Mouse (Mus musculus) midbrain, embryonic 14.5 days (tissue): ENCODE data around the gene Mctp1. TPM values are rescaled to one million over a fixed set of nuclear protein-coding genes. Genes with fewer than 3 reads are reported as not detected.
A peak's percentile ranks its signal among the peaks of the same experiment; 100 is the strongest.

Source experiments
- ATAC-seq: fragments of 200-750 bp; cut with Nextera tagmentation; 2 replicates; pipeline ENCODE4 v1.8.0; 2017; ENCODE audit warnings: moderate number of reproducible peaks, moderate library complexity; ENCODE audit not compliant: low FRiP score, low TSS enrichment
- DNase-seq: peaks from one replicate; pipeline ENCODE4 v3.0.0-alpha.2; 2015
- H3K27ac ChIP-seq: fragments of 300-500 bp; sonication (generic); replicated peaks from 2 replicates; pipeline ENCODE4 v1.5.1; 2014; ENCODE audit warnings: mild to moderate bottlenecking, low read depth, low read length, moderate library complexity
- H3K27me3 ChIP-seq: fragments of 300-500 bp; sonication (generic); 2 replicates; pipeline ENCODE4 v1.6.1; 2014; ENCODE audit warnings: low read length, control low read depth, mixed read lengths; ENCODE audit not compliant: control insufficient read depth, insufficient read depth
- H3K36me3 ChIP-seq: fragments of 300-500 bp; sonication (generic); 2 replicates; pipeline ENCODE4 v1.6.1; 2014; ENCODE audit warnings: low read length, control low read depth; ENCODE audit not compliant: control insufficient read depth, insufficient read depth
- H3K4me1 ChIP-seq: fragments of 300-500 bp; sonication (generic); 2 replicates; pipeline ENCODE4 v1.6.1; 2014; ENCODE audit warnings: mild to moderate bottlenecking, antibody characterized with exemption, low read length, control low read depth; ENCODE audit not compliant: control insufficient read depth, insufficient read depth
- H3K4me2 ChIP-seq: fragments of 300-500 bp; sonication (generic); 2 replicates; pipeline ENCODE4 v1.6.1; 2014; ENCODE audit warnings: mild to moderate bottlenecking, low read length, moderate library complexity
- H3K4me3 ChIP-seq: fragments of 300-500 bp; sonication (generic); replicated peaks from 2 replicates; pipeline ENCODE4 v1.5.1; 2014; ENCODE audit warnings: low read depth, low read length
- H3K9ac ChIP-seq: fragments of 300-500 bp; sonication (generic); replicated peaks from 2 replicates; pipeline ENCODE4 v1.6.1; 2014; ENCODE audit warnings: mild to moderate bottlenecking, low read length, moderate library complexity
- H3K9me3 ChIP-seq: fragments of 300-500 bp; sonication (generic); 2 replicates; pipeline ENCODE4 v1.6.1; 2016; ENCODE audit warnings: low read length, control low read depth, mixed read lengths; ENCODE audit not compliant: control insufficient read depth
- WGBS: fragments of 180-500 bp; shearing (Covaris S2); extraction: QIAGEN DNeasy Blood & Tissue Kit; methylation state at CpG from one replicate; pipeline ENCODE4 v1.1.7; 2014; 5-methylcytosine and 5-hydroxymethylcytosine counted together
- polyA plus RNA-seq: library from polyadenylated mRNA; unstranded; fragments of >200 nt; fragmentation: Nextera tagmentation; extraction: Ambion mirVana; gene quantifications from 2 replicates; pipeline ENCODE4 v1.2.1, GENCODE M21; 2014

Mctp1 gene
- polyA plus RNA-seq, 1 experiment from 2014 or later: 6.1 TPM

DNA sequence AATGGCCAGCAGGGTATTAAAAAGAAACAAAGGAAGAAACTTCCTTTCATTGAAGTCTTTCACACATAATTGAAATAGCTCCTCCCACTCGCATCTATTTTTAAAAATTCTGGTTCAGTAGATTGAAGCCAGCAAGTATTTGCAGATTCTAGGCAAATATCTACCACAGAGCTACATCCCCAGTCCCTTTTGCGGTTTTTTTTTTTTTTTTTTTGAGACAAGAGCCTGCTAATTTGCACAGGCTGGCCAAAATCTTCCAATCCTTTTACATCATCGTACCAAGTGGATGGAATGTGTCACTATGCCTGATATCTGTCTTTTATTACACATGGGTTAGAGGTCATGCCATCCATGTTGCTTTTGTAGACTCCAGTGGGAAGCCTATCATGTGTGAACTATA lies 486.0 kb downstream of the Mctp1 start:
- Histone ChIP-seq H3K9me3 (no peaks in the 10 kb centered on the region), H3K4me3 (no peak overlapping the region), H3K27me3 (no peaks in the 10 kb centered on the region), H3K36me3 (no peaks in the 10 kb centered on the region), H3K4me1 (0 out of 2 replicates have a peak, but pooled peaks cover 2% of the 10 kb centered on the region), H3K9ac (no peak overlapping the region), H3K4me2 (no peak overlapping the region), H3K27ac (no peak overlapping the region)
- WGBS: 87% methylated on average over 3 of the region's 3 CpGs
- DNase-seq (no peak), ATAC-seq (no peak)

GRCm38 (mm10) chr13:76877887-76878763 lies 493.8 kb downstream of the Mctp1 start:
- Histone ChIP-seq H3K9me3 (no peaks in the 10 kb centered on the region), H3K4me3 (no peak overlapping the region), H3K27ac (no peak overlapping the region), H3K9ac (no peak overlapping the region), H3K4me2 (no peak overlapping the region), H3K36me3 (no peaks in the 10 kb centered on the region), H3K27me3 (no peaks in the 10 kb centered on the region), H3K4me1 (0 out of 2 replicates have a peak, but pooled peaks cover 2% of the 10 kb centered on the region)
- ATAC-seq (no peak), DNase-seq (no peak)
- 81% methylated on average over 8 of the region's 8 CpGs for WGBS

DNA sequence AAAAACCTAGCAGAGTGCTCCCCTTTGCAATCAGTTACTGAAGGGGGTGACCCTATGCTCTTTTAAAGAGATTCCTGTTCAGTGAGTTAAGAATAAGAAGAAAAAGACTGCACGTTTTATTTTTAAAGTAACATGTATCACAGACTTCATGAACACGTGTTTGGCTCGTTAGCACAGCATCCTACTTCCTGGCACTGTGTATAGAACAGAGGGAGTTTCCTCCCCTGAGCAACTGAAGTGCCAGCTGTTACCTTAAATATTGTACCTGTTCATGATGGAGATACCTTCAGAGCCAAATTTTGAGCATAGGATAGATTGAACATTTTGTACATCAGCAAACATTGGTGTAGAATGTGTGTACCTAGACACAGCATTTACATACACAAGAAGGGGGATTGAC lies 494.7 kb downstream of the Mctp1 start:
- Histone ChIP-seq H3K4me1 (0 out of 2 replicates have a peak, but pooled peaks cover 2% of the 10 kb centered on the region), H3K9me3 (no peaks in the 10 kb centered on the region), H3K4me2 (no peak overlapping the region), H3K27ac (no peak overlapping the region), H3K4me3 (no peak overlapping the region), H3K36me3 (no peaks in the 10 kb centered on the region), H3K9ac (no peak overlapping the region), H3K27me3 (no peaks in the 10 kb centered on the region)
- no peak for ATAC-seq
- WGBS: 80% methylated on average over 3 of the region's 3 CpGs
- DNase-seq: no peak

DNA sequence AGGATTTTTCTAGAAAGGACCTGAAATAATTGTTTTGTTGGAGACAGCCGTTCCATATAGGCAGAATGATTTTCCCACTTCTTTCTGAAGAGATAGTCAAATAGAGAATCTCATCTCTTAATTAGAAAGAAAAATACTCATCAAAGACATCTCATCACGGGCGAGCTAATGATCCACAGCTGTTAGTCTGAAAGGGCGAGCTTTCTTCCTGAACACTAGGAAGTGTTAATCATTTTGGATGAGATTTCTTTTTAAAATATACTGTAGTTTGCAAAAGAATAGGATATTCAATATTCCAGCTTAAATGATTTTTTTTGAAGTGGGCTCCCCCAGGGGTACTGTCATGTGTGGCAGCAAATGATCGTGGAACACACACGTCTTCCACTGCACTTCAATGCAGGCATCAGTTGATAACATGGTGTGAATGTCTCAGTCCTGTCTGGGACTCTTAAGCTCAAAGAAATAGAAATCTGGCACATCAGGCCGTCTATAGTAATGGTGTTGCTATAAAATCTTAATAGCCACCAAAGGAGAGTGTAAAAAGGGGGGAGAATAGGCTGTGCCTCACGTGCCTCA lies 500.3 kb downstream of the Mctp1 start:
- 72% methylated on average over 8 of the region's 8 CpGs for WGBS

DNA sequence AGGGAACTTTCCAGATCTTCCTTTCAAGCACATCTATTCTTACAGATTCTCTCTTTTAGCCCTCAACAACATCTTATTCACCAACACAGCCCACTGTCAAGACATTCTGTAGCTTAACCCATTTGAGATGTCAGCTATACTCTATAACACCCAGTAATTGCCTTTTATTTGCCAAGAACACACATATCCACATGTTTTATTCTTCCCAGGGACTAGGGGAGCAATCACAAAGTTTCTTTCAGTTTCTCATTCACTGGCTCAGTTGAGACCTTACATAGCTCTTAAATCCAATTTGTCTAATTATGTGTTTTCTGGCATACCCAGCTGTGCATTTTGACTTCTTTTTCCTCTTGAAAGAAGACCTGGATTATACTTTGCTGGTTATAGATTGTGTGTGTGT lies 508.7 kb downstream of the Mctp1 start:
- H3K4me2 ChIP-seq: no peak overlapping the region
- H3K4me3 ChIP-seq: no peak overlapping the region
- no peaks in the 10 kb centered on the region for H3K9me3 ChIP-seq
- no peaks in the 10 kb centered on the region for H3K27me3 ChIP-seq
- ATAC-seq (no peak), DNase-seq (no peak)
- H3K27ac ChIP-seq: no peak overlapping the region
- no peaks in the 10 kb centered on the region for H3K36me3 ChIP-seq
- H3K4me1 ChIP-seq: no peaks in the 10 kb centered on the region
- H3K9ac ChIP-seq: no peak overlapping the region

More for the DNA sequence above, 500.3 kb downstream of the Mctp1 start:
- Histone ChIP-seq H3K9ac (no peak overlapping the region), H3K4me2 (no peak overlapping the region), H3K9me3 (no peaks in the 10 kb centered on the region), H3K4me3 (no peak overlapping the region), H3K27me3 (no peaks in the 10 kb centered on the region), H3K36me3 (no peaks in the 10 kb centered on the region), H3K27ac (no peak overlapping the region), H3K4me1 (no peaks in the 10 kb centered on the region)
- ATAC-seq (no peak), DNase-seq (no peak)

- H3K27ac ChIP-seq: no peak overlapping the region
- no peak overlapping the region for H3K4me3 ChIP-seq
- ATAC-seq (no peak), DNase-seq (no peak)
- H3K36me3 ChIP-seq: no peaks in the 10 kb centered on the region
- no peaks in the 10 kb centered on the region for H3K4me1 ChIP-seq
- 75% methylated on average over 4 of the region's 4 CpGs for WGBS
- H3K27me3 ChIP-seq: no peaks in the 10 kb centered on the region
- no peak overlapping the region for H3K4me2 ChIP-seq
- no peaks in the 10 kb centered on the region for H3K9me3 ChIP-seq
- H3K9ac ChIP-seq: no peak overlapping the region
Observed at GRCm38 (mm10) chr13:76895770-76896456, 511.6 kb downstream of the Mctp1 start.

DNA sequence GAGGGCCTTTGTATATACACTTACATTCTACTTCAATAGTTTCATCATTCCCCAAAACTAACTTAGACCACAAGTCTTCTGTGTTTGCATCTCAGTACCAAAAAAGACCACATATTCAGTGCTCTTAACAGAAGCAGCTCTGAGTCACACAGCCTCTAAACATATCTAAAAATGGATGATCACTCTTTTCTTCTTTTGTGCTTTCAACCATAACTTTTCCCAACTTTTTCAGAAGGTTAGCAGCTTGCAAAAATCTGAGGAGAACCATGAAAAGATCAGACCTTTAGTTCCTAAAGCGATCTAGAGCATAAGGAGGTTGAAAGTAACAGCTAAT lies 512.1 kb downstream of the Mctp1 start:
- ATAC-seq: no peak

DNA sequence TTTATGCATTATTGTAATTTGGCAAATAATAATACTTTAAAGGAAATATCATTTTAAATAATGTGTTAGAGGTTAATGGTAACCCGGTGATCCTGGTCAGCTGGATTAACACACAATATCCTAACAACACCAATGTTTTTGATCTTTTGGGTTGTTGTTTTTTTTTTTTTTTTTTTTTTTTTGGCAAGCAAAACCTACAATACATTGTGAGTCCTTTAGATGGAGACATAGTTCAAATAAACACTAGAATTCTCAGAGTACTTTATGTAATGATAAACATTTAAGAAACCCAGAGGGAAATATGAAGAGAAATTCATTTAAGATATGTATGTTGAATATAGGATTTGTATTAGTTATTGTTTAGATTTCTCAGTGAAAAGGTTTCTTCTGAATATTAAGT lies 534.0 kb downstream of the Mctp1 start:
- H3K9me3 ChIP-seq: no peaks in the 10 kb centered on the region
- DNase-seq (peak; percentile 11), ATAC-seq (no peak)
- H3K4me1 ChIP-seq: no peaks in the 10 kb centered on the region
- no peak overlapping the region for H3K9ac ChIP-seq
- no peaks in the 10 kb centered on the region for H3K27me3 ChIP-seq
- H3K27ac ChIP-seq: no peak overlapping the region
- H3K36me3 ChIP-seq: no peaks in the 10 kb centered on the region
- no peak overlapping the region for H3K4me2 ChIP-seq
- 92% methylated on average over 1 of the region's 1 CpGs for WGBS
- no peak overlapping the region for H3K4me3 ChIP-seq

More for the DNA sequence above, 512.1 kb downstream of the Mctp1 start:
- Histone ChIP-seq H3K27ac (no peak overlapping the region), H3K4me1 (no peaks in the 10 kb centered on the region), H3K9me3 (no peaks in the 10 kb centered on the region), H3K36me3 (no peaks in the 10 kb centered on the region), H3K4me3 (no peak overlapping the region), H3K9ac (no peak overlapping the region), H3K4me2 (no peak overlapping the region), H3K27me3 (no peaks in the 10 kb centered on the region)
- no peak for DNase-seq
- 78% methylated on average over 1 of the region's 1 CpGs for WGBS
